Mouse (Mus musculus) cortical plate, adult 2 months (tissue): ENCODE measurements around the gene Mical2.

Experiments used
- CTCF ChIP-seq: fragments of 200-500 bp; IDR thresholded peaks from 2 replicates; pipeline ENCODE4 v1.5.1; 2011; ENCODE audit warnings: mild to moderate bottlenecking, control low read depth, low read length; ENCODE audit not compliant: insufficient read depth; ENCODE audit errors: extremely low read depth
- POLR2A ChIP-seq: fragments of 200-500 bp; IDR thresholded peaks from 2 replicates; pipeline ENCODE4 v1.6.1; 2011; ENCODE audit warnings: mild to moderate bottlenecking, low read length, control low read depth; ENCODE audit not compliant: insufficient read depth; ENCODE audit errors: extremely low read depth

DNA sequence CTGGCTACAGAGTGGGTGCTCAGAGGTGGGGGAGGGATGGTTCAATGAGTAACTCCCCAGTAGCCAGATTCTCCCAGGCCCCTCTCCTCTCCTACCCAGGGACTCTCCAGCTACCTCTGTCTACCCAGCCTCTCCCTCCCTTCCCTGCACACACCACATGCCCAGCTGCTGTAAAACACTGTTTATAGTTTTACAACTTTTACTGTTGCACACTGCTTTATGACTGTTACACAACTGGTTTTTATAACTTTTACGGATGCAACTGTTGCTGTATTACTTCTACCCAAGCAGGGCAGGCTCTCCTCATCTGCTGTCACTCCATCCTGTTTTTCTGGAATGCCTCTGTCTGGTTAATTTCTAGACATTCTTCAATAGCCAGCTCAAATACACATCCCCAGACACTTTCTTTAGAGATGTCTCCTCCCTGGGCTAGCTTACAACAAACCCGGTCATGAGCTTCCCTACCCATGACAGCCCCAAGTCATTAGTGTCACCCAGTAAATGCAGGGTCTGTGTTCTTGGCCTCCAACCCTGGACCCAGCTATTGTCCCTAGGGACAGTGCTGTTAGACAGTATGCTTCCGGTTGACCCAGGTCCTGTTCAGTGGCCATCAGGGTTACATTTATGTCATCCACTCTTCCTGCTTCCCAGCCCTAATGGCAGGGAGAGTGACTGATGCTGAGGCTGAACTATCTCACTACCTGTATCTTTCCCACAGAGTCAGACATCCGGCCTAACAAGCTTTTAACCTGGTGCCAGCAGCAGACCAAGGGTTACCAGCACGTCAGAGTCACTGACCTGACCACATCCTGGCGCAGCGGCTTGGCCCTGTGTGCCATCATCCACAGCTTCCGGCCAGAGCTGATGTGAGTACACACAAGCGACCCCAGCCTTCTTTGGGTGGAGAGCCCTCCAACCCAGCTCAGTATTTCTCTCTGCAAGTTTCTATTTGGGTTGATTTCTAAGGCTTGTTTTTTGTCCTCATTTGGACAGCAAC, 96.4 kb downstream of the Mical2 start:
- TF ChIP-seq POLR2A (no peak), CTCF (no peak)
